Mouse (Mus musculus) heart, embryonic 13.5 days (tissue): ENCODE results near the gene Vmn1r55. TPM values are rescaled to one million over a fixed set of nuclear protein-coding genes. Genes with fewer than 3 reads are reported as not detected.
"Not testable (repeated sequence)": the region's sequence is repeated elsewhere in the genome, so short reads cannot be mapped to it uniquely, and the experiment has no call there.

Source experiments
- ATAC-seq: fragments of 200-750 bp; cut with Nextera tagmentation; 2 replicates; pipeline ENCODE4 v1.8.0; 2017; ENCODE audit warnings: moderate TSS enrichment; ENCODE audit not compliant: insufficient number of reproducible peaks, low FRiP score, low TSS enrichment; ENCODE audit errors: extremely low read depth
- H3K27ac ChIP-seq: fragments of 300-500 bp; sonication (generic); replicated peaks from 2 replicates; pipeline ENCODE4 v1.5.1; 2015; ENCODE audit warnings: moderate library complexity, mild to moderate bottlenecking, inconsistent platforms
- H3K27me3 ChIP-seq: fragments of 300-500 bp; sonication (generic); replicated peaks from 2 replicates; pipeline ENCODE4 v1.6.1; 2015; ENCODE audit warnings: mild to moderate bottlenecking, inconsistent platforms
- H3K36me3 ChIP-seq: fragments of 300-500 bp; sonication (generic); 2 replicates; pipeline ENCODE4 v1.6.1; 2015; ENCODE audit warnings: mild to moderate bottlenecking, inconsistent platforms
- H3K4me1 ChIP-seq: fragments of 300-500 bp; sonication (generic); 2 replicates; pipeline ENCODE4 v1.6.1; 2015; ENCODE audit warnings: inconsistent platforms
- H3K4me2 ChIP-seq: fragments of 300-500 bp; sonication (generic); 2 replicates; pipeline ENCODE4 v1.6.1; 2015; ENCODE audit warnings: inconsistent platforms, mild to moderate bottlenecking, moderate library complexity
- H3K4me3 ChIP-seq: fragments of 300-500 bp; sonication (generic); 2 replicates; pipeline ENCODE4 v1.5.1; 2015; ENCODE audit warnings: moderate library complexity, mild to moderate bottlenecking, inconsistent platforms
- H3K9ac ChIP-seq: fragments of 300-500 bp; sonication (generic); 2 replicates; pipeline ENCODE4 v1.6.1; 2015; ENCODE audit warnings: inconsistent platforms, mild to moderate bottlenecking, moderate library complexity
- H3K9me3 ChIP-seq: fragments of 300-500 bp; sonication (generic); 2 replicates; pipeline ENCODE4 v1.6.1; 2016; ENCODE audit warnings: inconsistent platforms
- WGBS: fragments of 180-500 bp; shearing (Covaris S2); methylation state at CpG from one replicate; pipeline ENCODE4 v1.1.7; 2015; ENCODE audit warnings: mixed read lengths; 5-methylcytosine and 5-hydroxymethylcytosine counted together
- microRNA-seq: library from miRNA; unstranded; fragments of <30 nt; microRNA quantifications from one replicate; pipeline ENCODE4, GENCODE M21; 2016
- polyA plus RNA-seq: library from polyadenylated mRNA; unstranded; fragments of >200 nt; fragmentation: Nextera tagmentation; extraction: Ambion mirVana; gene quantifications from 2 replicates; pipeline ENCODE4 v1.2.1, GENCODE M21; 2015

Vmn1r55 gene
- polyA plus RNA-seq, 1 experiment from 2014 or later, result 0.03 TPM

- Histone ChIP-seq H3K36me3 (peaks cover 69% of the 10 kb centered on the region), H3K4me2 (peak overlapping the region; percentile 85), H3K4me3 (peak overlapping the region; percentile 96), H3K9me3 (no peaks in the 10 kb centered on the region), H3K27me3 (no peaks in the 10 kb centered on the region), H3K27ac (peak overlapping the region; percentile 96), H3K9ac (peak overlapping the region; percentile 97), H3K4me1 (peaks cover 52% of the 10 kb centered on the region)
- WGBS, result 10% methylated on average over 6 of the region's 6 CpGs
- ATAC-seq, result no peak
Measured at GRCm38 (mm10) chr7:5080815-5081214, 68.7 kb downstream of the Vmn1r55 start.

- WGBS, result under 1% methylated on average over 79 of the region's 81 CpGs
- H3K36me3 ChIP-seq, result peaks cover 69% of the 10 kb centered on the region
- peak within 1 kb of the TSS; percentile 96 for H3K27ac ChIP-seq
- peak within 1 kb of the TSS; percentile 85 for H3K4me2 ChIP-seq
- no peaks in the 10 kb centered on the region for H3K9me3 ChIP-seq
- no peaks in the 10 kb centered on the region for H3K27me3 ChIP-seq
- H3K4me1 ChIP-seq, result peaks cover 46% of the 10 kb centered on the region
- H3K4me3 ChIP-seq, result peak within 1 kb of the TSS; percentile 96
- ATAC-seq, result peak; percentile 93
- peak within 1 kb of the TSS; percentile 97 for H3K9ac ChIP-seq
Measured at GRCm38 (mm10) chr7:5080010-5080751, 69.3 kb downstream of the Vmn1r55 start, which contains the start of gene Epn1. TSS of gene Epn1 (plus strand) at chr7:5080235.

- peaks cover 69% of the 10 kb centered on the region for H3K36me3 ChIP-seq
- H3K9me3 ChIP-seq, ATAC-seq: not testable (repeated sequence)
Measured at GRCm38 (mm10) chr7:5079365-5080009, 70.0 kb downstream of the Vmn1r55 start.

More at GRCm38 (mm10) chr7:5079365-5080009, 70.0 kb downstream of the Vmn1r55 start:
- Histone ChIP-seq H3K9ac (peak overlapping the region; percentile 97), H3K4me1 (peaks cover 39% of the 10 kb centered on the region), H3K4me2 (peak overlapping the region; percentile 85), H3K27ac (peak overlapping the region; percentile 96), H3K4me3 (peak overlapping the region; percentile 96)
- not testable (repeated sequence) for H3K27me3 ChIP-seq
- WGBS, result 45% methylated on average over 10 of the region's 13 CpGs

Small RNAs within 50 kb of the gene (microRNA-seq; reads per million reads assigned to microRNA genes)
- not detected for gene Gm26217

Other genes starting within 250 kb of the Vmn1r55 start
- 0.27 TPM in 1 of 2 replicates, not detected in the other for gene Gm36210, start 243.2 kb downstream of the Vmn1r55 start, polyA plus RNA-seq
- 2.4 and 2.9 TPM in 2 replicates for gene Zfp628, start 234.5 kb downstream of the Vmn1r55 start, polyA plus RNA-seq
- gene Nat14, start 227.6 kb downstream of the Vmn1r55 start, polyA plus RNA-seq, result 4.2 and 5.8 TPM in 2 replicates
- 1.5 and 2.0 TPM in 2 replicates for gene Ssc5d, start 223.9 kb downstream of the Vmn1r55 start, polyA plus RNA-seq
- 4.0 and 5.8 TPM in 2 replicates for gene Sbk2, start 185.3 kb downstream of the Vmn1r55 start, polyA plus RNA-seq
- 0.12 and 0.55 TPM in 2 replicates for gene Sbk3, start 178.5 kb downstream of the Vmn1r55 start, polyA plus RNA-seq
- gene Zfp579, start 153.5 kb downstream of the Vmn1r55 start, polyA plus RNA-seq, result 20.8 and 25.7 TPM in 2 replicates
- gene Zfp524, start 135.3 kb downstream of the Vmn1r55 start, polyA plus RNA-seq, result 10.7 and 12.3 TPM in 2 replicates
- 25.6 and 28.4 TPM in 2 replicates for gene Fiz1, start 135.0 kb downstream of the Vmn1r55 start, polyA plus RNA-seq
- not detected in 2 replicates for gene Gm44973, start 134.2 kb downstream of the Vmn1r55 start, polyA plus RNA-seq
- gene Zfp865, start 129.3 kb downstream of the Vmn1r55 start, polyA plus RNA-seq, result 3.8 and 4.4 TPM in 2 replicates
- gene Ccdc106, start 129.1 kb downstream of the Vmn1r55 start, polyA plus RNA-seq, result 2.1 and 4.2 TPM in 2 replicates
- not detected in 2 replicates for gene 4632433K11Rik, start 115.6 kb downstream of the Vmn1r55 start, polyA plus RNA-seq
- gene Zfp784, start 111.2 kb downstream of the Vmn1r55 start, polyA plus RNA-seq, result 5.4 and 5.7 TPM in 2 replicates
- gene Zfp580, start 98.1 kb downstream of the Vmn1r55 start, polyA plus RNA-seq, result 16.4 and 18.7 TPM in 2 replicates
- 69.8 and 77.4 TPM in 2 replicates for gene U2af2, start 87.5 kb downstream of the Vmn1r55 start, polyA plus RNA-seq
- gene Epn1, start 69.4 kb downstream of the Vmn1r55 start, polyA plus RNA-seq, result 50.2 and 51.4 TPM in 2 replicates
- gene Rfpl4, start 32.7 kb downstream of the Vmn1r55 start, polyA plus RNA-seq, result 0.11 TPM in 1 of 2 replicates, not detected in the other
- gene Rasl2-9, start 23.7 kb downstream of the Vmn1r55 start, polyA plus RNA-seq, result 1.6 and 1.8 TPM in 2 replicates
- not detected in 2 replicates for gene Vmn1r56, start 47.1 kb upstream of the Vmn1r55 start, polyA plus RNA-seq
- gene Vmn1r57, start 68.8 kb upstream of the Vmn1r55 start, polyA plus RNA-seq, result not detected in 2 replicates
- not detected in 2 replicates for gene Gm5065, start 200.9 kb upstream of the Vmn1r55 start, polyA plus RNA-seq
- gene Nlrp2, start 201.4 kb upstream of the Vmn1r55 start, polyA plus RNA-seq, result not detected in 2 replicates